Mouse (Mus musculus) CH12.LX (cell line): Measurements from ENCODE around the gene Tbc1d23. TPM values are rescaled to one million over a fixed set of nuclear protein-coding genes. Genes with fewer than 3 reads are reported as not detected.

Experiments
- DNase-seq: peaks from one replicate; pipeline ENCODE4 v3.0.0-alpha.2; 2013; ENCODE audit errors: extremely low read depth
- H3K27ac ChIP-seq: 2 replicates; pipeline ENCODE4 v1.5.1; 2012; ENCODE audit warnings: low read depth, mild to moderate bottlenecking, control low read depth, moderate library complexity; ENCODE audit not compliant: insufficient read depth
- H3K27me3 ChIP-seq: replicated peaks from 2 replicates; pipeline ENCODE3; 2012; ENCODE audit warnings: inconsistent platforms
- H3K36me3 ChIP-seq, 2 experiments: replicated peaks in 1 of 2; 2 replicates each; pipeline versions ENCODE3 to v1.6.1; 2012; ENCODE audit warnings: inconsistent platforms in 1 of 2, low read length in 1 of 2, mild to moderate bottlenecking in 1 of 2, mixed read lengths in 1 of 2, moderate library complexity in 1 of 2; ENCODE audit not compliant: control insufficient read depth in 1 of 2, insufficient read depth in 1 of 2
- H3K4me1 ChIP-seq, 2 experiments: 2 replicates each; pipeline ENCODE4 v1.6.1; 2012; ENCODE audit warnings: inconsistent platforms in 1 of 2, moderate library complexity in 1 of 2; ENCODE audit not compliant: insufficient read depth in 2 of 2, control insufficient read depth in 1 of 2
- H3K4me2 ChIP-seq: 2 replicates; pipeline ENCODE4 v1.6.1; 2012; ENCODE audit warnings: low read depth, mild to moderate bottlenecking, control low read depth; ENCODE audit not compliant: poor library complexity, insufficient read depth, severe bottlenecking
- H3K4me3 ChIP-seq, 3 experiments: fragments of 150-350 bp in 1 of 3; sonication (generic) in 1 of 3; replicated peaks in 1 of 3; 2 replicates each; pipeline versions ENCODE3 to v1.5.1; 2011 to 2012; ENCODE audit warnings: low read depth in 2 of 3, low read length in 2 of 3, mild to moderate bottlenecking in 2 of 3, moderate library complexity in 2 of 3, control low read depth in 1 of 3, improper control_type of control experiment in 1 of 3, inconsistent platforms in 1 of 3, mixed read lengths in 1 of 3; ENCODE audit not compliant: poor library complexity in 1 of 3
- H3K79me2 ChIP-seq: replicated peaks from 2 replicates; pipeline ENCODE4 v1.6.1; 2012; ENCODE audit warnings: mild to moderate bottlenecking, moderate library complexity; ENCODE audit not compliant: control insufficient read depth, poor library complexity, insufficient read depth, severe bottlenecking; ENCODE audit errors: extremely low read depth
- H3K9ac ChIP-seq: 2 replicates; pipeline ENCODE4 v1.6.1; 2012; ENCODE audit warnings: low read depth, mild to moderate bottlenecking, control low read depth, moderate library complexity; ENCODE audit not compliant: insufficient read depth
- H3K9me3 ChIP-seq: replicated peaks from 2 replicates; pipeline ENCODE3; 2012; ENCODE audit warnings: low read length, inconsistent platforms, mixed read lengths
- BHLHE40 ChIP-seq: IDR thresholded peaks from 2 replicates; pipeline ENCODE4 v1.6.1; 2011; ENCODE audit warnings: mild to moderate bottlenecking, low read depth, low read length, improper control_type of control experiment
- CHD1 ChIP-seq: IDR thresholded peaks from 2 replicates; pipeline ENCODE4 v1.6.1; 2012; ENCODE audit warnings: low read depth, low read length, improper control_type of control experiment, inconsistent platforms
- CHD2 ChIP-seq: IDR thresholded peaks from 2 replicates; pipeline ENCODE4 v1.6.1; 2011; ENCODE audit warnings: low read length, improper control_type of control experiment
- CTCF ChIP-seq, 2 experiments: IDR thresholded peaks in 1 of 2; conservative IDR thresholded peaks in 1 of 2; 2 replicates each; pipeline ENCODE4 v1.5.1; 2011 to 2012; ENCODE audit warnings: low read depth in 2 of 2, low read length in 2 of 2, improper control_type of control experiment in 1 of 2, inconsistent platforms in 1 of 2, mild to moderate bottlenecking in 1 of 2, moderate library complexity in 1 of 2
- E2F4 ChIP-seq: IDR thresholded peaks from 2 replicates; pipeline ENCODE4 v1.6.1; 2011; ENCODE audit warnings: low read depth, low read length, improper control_type of control experiment; ENCODE audit not compliant: insufficient replicate concordance
- ELF1 ChIP-seq: IDR thresholded peaks from 2 replicates; pipeline ENCODE4 v1.6.1; 2014; ENCODE audit warnings: low read depth, mild to moderate bottlenecking, inconsistent platforms, low read length, improper control_type of control experiment
- EP300 ChIP-seq: IDR thresholded peaks from 2 replicates; pipeline ENCODE4 v1.6.1; 2011; ENCODE audit warnings: low read length, improper control_type of control experiment
- ETS1 ChIP-seq: conservative IDR thresholded peaks from 2 replicates; pipeline ENCODE4 v1.6.1; 2012; ENCODE audit warnings: low read depth, mild to moderate bottlenecking, inconsistent platforms, low read length, improper control_type of control experiment, moderate library complexity
- GABPA ChIP-seq: IDR thresholded peaks from 2 replicates; pipeline ENCODE4 v1.6.1; 2012; ENCODE audit warnings: low read depth, low read length, improper control_type of control experiment, inconsistent platforms; ENCODE audit not compliant: insufficient replicate concordance
- HCFC1 ChIP-seq: IDR thresholded peaks from 2 replicates; pipeline ENCODE4 v1.6.1; 2012; ENCODE audit warnings: low read depth, mild to moderate bottlenecking, inconsistent platforms, low read length, improper control_type of control experiment
- IRF4 ChIP-seq: IDR thresholded peaks from 2 replicates; pipeline ENCODE4 v1.6.1; 2014; ENCODE audit warnings: low read depth, mild to moderate bottlenecking, inconsistent platforms, low read length, improper control_type of control experiment
- JUN ChIP-seq: IDR thresholded peaks from 2 replicates; pipeline ENCODE4 v1.6.1; 2011; ENCODE audit warnings: low read depth, mild to moderate bottlenecking, low read length, improper control_type of control experiment, moderate library complexity; ENCODE audit not compliant: insufficient read depth
- JUND ChIP-seq: conservative IDR thresholded peaks from 2 replicates; pipeline ENCODE4 v1.6.1; 2011; ENCODE audit warnings: low read depth, low read length, improper control_type of control experiment
- KAT2A ChIP-seq: IDR thresholded peaks from 2 replicates; pipeline ENCODE4 v1.6.1; 2012; ENCODE audit warnings: low read length, improper control_type of control experiment, inconsistent platforms; ENCODE audit not compliant: insufficient replicate concordance
- MAFK ChIP-seq: IDR thresholded peaks from 2 replicates; pipeline ENCODE4 v1.6.1; 2011; ENCODE audit warnings: low read length, improper control_type of control experiment; ENCODE audit not compliant: insufficient replicate concordance
- MAX ChIP-seq: IDR thresholded peaks from 2 replicates; pipeline ENCODE4 v1.6.1; 2011; ENCODE audit warnings: low read length, improper control_type of control experiment
- MAZ ChIP-seq: IDR thresholded peaks from 2 replicates; pipeline ENCODE4 v1.6.1; 2012; ENCODE audit warnings: low read depth, mild to moderate bottlenecking, inconsistent platforms, low read length, improper control_type of control experiment, moderate library complexity
- MEF2A ChIP-seq: IDR thresholded peaks from 2 replicates; pipeline ENCODE4 v1.6.1; 2014; ENCODE audit warnings: low read depth, mild to moderate bottlenecking, inconsistent platforms, low read length, improper control_type of control experiment, borderline replicate concordance
- MXI1 ChIP-seq: IDR thresholded peaks from 2 replicates; pipeline ENCODE4 v1.6.1; 2011; ENCODE audit warnings: mild to moderate bottlenecking, low read depth, low read length, improper control_type of control experiment
- MYC ChIP-seq: IDR thresholded peaks from 2 replicates; pipeline ENCODE4 v1.6.1; 2011; ENCODE audit warnings: low read depth, mild to moderate bottlenecking, improper control_type of control experiment, low read length
- NELFE ChIP-seq: IDR thresholded peaks from 2 replicates; pipeline ENCODE4 v1.6.1; 2011; ENCODE audit warnings: low read depth, low read length, improper control_type of control experiment
- NRF1 ChIP-seq: IDR thresholded peaks from 2 replicates; pipeline ENCODE4 v1.6.1; 2014; ENCODE audit warnings: low read depth, mild to moderate bottlenecking, inconsistent platforms, low read length, improper control_type of control experiment, moderate library complexity
- PAX5 ChIP-seq: IDR thresholded peaks from 2 replicates; pipeline ENCODE4 v1.6.1; 2012; ENCODE audit warnings: low read length, inconsistent platforms, mixed read lengths
- POLR2A ChIP-seq: IDR thresholded peaks from 2 replicates; pipeline ENCODE4 v1.6.1; 2011; ENCODE audit warnings: low read depth, mild to moderate bottlenecking, improper control_type of control experiment, low read length
- RAD21 ChIP-seq: IDR thresholded peaks from 2 replicates; pipeline ENCODE4 v1.6.1; 2011; ENCODE audit warnings: low read depth, mild to moderate bottlenecking, low read length, improper control_type of control experiment, moderate library complexity
- RCOR1 ChIP-seq: conservative IDR thresholded peaks from 2 replicates; pipeline ENCODE4 v1.6.1; 2012; ENCODE audit warnings: low read depth, mild to moderate bottlenecking, inconsistent platforms, low read length, improper control_type of control experiment
- SMC3 ChIP-seq: IDR thresholded peaks from 2 replicates; pipeline ENCODE4 v1.6.1; 2011; ENCODE audit warnings: low read depth, low read length, improper control_type of control experiment
- TBP ChIP-seq: conservative IDR thresholded peaks from 2 replicates; pipeline ENCODE4 v1.6.1; 2011; ENCODE audit warnings: low read depth, low read length, improper control_type of control experiment
- TCF12 ChIP-seq: IDR thresholded peaks from 2 replicates; pipeline ENCODE4 v1.6.1; 2014; ENCODE audit warnings: low read depth, mild to moderate bottlenecking, inconsistent platforms, low read length, improper control_type of control experiment
- UBTF ChIP-seq: IDR thresholded peaks from 2 replicates; pipeline ENCODE4 v1.6.1; 2012; ENCODE audit warnings: low read depth, mild to moderate bottlenecking, inconsistent platforms, low read length, improper control_type of control experiment, moderate library complexity
- USF1 ChIP-seq: IDR thresholded peaks from 2 replicates; pipeline ENCODE4 v1.6.1; 2014; ENCODE audit warnings: low read depth, mild to moderate bottlenecking, inconsistent platforms, low read length, improper control_type of control experiment
- USF2 ChIP-seq: conservative IDR thresholded peaks from 2 replicates; pipeline ENCODE4 v1.6.1; 2011; ENCODE audit warnings: low read depth, low read length, improper control_type of control experiment
- ZC3H11A ChIP-seq: IDR thresholded peaks from 2 replicates; pipeline ENCODE4 v1.6.1; 2012; ENCODE audit warnings: low read depth, mild to moderate bottlenecking, inconsistent platforms, low read length, improper control_type of control experiment
- ZKSCAN1 ChIP-seq: IDR thresholded peaks from 2 replicates; pipeline ENCODE4 v1.6.1; 2012; ENCODE audit warnings: low read depth, inconsistent platforms, low read length, improper control_type of control experiment, borderline replicate concordance
- ZMIZ1 ChIP-seq: IDR thresholded peaks from 2 replicates; pipeline ENCODE4 v1.6.1; 2012; ENCODE audit warnings: low read depth, mild to moderate bottlenecking, inconsistent platforms, low read length, improper control_type of control experiment
- ZNF384 ChIP-seq: IDR thresholded peaks from 2 replicates; pipeline ENCODE4 v1.6.1; 2012; ENCODE audit warnings: low read depth, low read length, improper control_type of control experiment, inconsistent platforms
- dilution Hi-C: fragments of 300-500 bp; cut with MboI; formaldehyde crosslinking; loops from 2 replicates; pipeline ENCODE4 v1.14.3; 2020; ENCODE audit warnings: low sequenced_read_pairs; ENCODE audit not compliant: extremely low pct_unique_long_range_greater_than_20kb, extremely low pct_ligation_motif_present
- in situ Hi-C: fragments of 300-500 bp; cut with MboI; formaldehyde crosslinking; loops from 3 replicates; pipeline ENCODE4 v1.14.3; 2019; ENCODE audit warnings: low sequenced_read_pairs, low pct_ligation_motif_present, low pct_unique_long_range_greater_than_20kb, mixed read lengths
- polyA plus RNA-seq: library from polyadenylated mRNA; unstranded; fragments of >175 nt; gene quantifications from 2 replicates; pipeline ENCODE4 v1.2.1, GENCODE M21; 2012; ENCODE audit warnings: low read depth; ENCODE audit not compliant: insufficient read length
- total RNA-seq, 2 experiments: library from RNA; depleted of rRNA; stranded (reverse); fragments of 300-350 nt in 1 of 2; fragments of >200 nt in 1 of 2; gene quantifications; 2 replicates each; pipeline ENCODE4 v1.2.3; 2012 to 2014

The Tbc1d23 gene
- total RNA-seq (2012; rRNA removed) (21.2 and 24.4 TPM in 2 replicates), total RNA-seq (2014; rRNA removed) (38.8 and 42.5 TPM in 2 replicates), polyA plus RNA-seq (24.7 and 31.5 TPM in 2 replicates)

DNA sequence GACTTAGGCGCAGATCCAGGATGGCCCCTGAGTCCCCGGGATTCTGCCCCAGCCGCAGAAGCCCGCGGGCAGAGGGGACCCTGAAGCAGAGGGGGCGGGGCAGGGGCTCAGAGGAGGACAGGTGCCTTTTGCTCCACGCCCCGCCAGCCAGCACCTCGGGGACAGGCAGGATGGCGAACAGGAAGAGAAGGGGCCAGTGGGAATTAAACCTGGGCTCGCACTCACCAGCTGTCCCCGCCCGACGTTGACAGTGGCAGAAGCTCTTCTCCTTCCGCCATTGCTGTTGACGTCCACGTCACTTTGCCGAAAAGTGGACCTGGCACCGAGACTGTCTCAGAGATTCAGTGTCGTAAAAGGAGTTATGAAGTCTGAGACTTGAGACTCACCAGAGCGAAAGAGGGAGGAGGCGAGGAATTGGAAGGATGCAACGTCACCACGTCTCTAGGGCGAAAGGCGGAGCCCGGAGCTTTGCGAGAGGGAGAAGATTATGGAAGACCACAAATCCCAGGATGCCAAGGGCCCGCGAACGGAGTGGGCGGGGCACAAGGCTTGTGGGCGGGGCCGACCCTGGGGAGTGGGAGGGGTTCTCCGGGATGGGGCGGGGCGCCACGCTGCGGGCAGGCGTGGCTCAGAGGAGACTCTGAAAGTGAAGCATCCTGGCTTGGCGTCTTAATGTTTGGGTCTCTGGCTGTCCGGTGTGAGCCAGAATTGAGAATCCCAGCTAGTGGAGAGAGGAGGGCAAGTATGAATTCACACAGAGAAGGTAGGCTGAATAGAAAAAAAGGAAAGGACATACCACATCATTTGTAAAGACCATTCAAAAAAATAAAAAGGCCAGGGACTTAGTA lies at the start of gene Tbc1d23:
Gene Tbc1d23, minus strand, starts transcription at position 416 of the 848 bp plus-strand sequence.
- peak within 1 kb of the TSS; percentile 40 for H3K27ac ChIP-seq
- H3K9ac ChIP-seq, result peak within 1 kb of the TSS; percentile 93
- dilution Hi-C loops, result loop anchor here (25.0 kb wide), 1 partner anchor 381 kb away; the partner anchor contains the start of gene Cmss1
- H3K4me3 ChIP-seq, result peak within 1 kb of the TSS; percentile 81 to 90 (median 85)
- H3K9me3 ChIP-seq, result no peaks in the 10 kb centered on the region
- peaks cover 45% of the 10 kb centered on the region for H3K79me2 ChIP-seq
- H3K36me3 ChIP-seq, result peaks cover 0 to 19% of the 10 kb centered on the region in 2 experiments
- in situ Hi-C loops, result no loop called here
- peaks cover 6 to 41% of the 10 kb centered on the region in 2 experiments for H3K4me1 ChIP-seq
- H3K4me2 ChIP-seq, result peak within 1 kb of the TSS; percentile 94
- H3K27me3 ChIP-seq, result no peaks in the 10 kb centered on the region
- DNase-seq, result peak; percentile 100
- TF ChIP-seq RAD21 (no peak), MAFK (no peak), ZNF384 (0 out of 2 replicates have a peak, but pooled peaks have one; percentile 1), MAX (peak; percentile 13; the same call in 1 of the 2 replicates), TCF12 (peak; percentile 73; the same call in 1 of the 2 replicates), GABPA (peak; percentile 27; the same call in 1 of the 2 replicates), MEF2A (peak; percentile 66; the same call in 1 of the 2 replicates), POLR2A (peak; percentile 73), KAT2A (peak; percentile 85; the same call in 1 of the 2 replicates), ELF1 (peak; percentile 88), TBP (0 out of 2 replicates have a peak, but pooled peaks have one; percentile 38), USF2 (no peak; the same call in 1 of the 2 replicates), CTCF (conservative IDR thresholded peaks at IDR 0.05 in 1 of 2, IDR thresholded peaks at IDR 0.05 in 1 of 2; ENCODE audit: low read depth in 2 of 2, low read length in 2 of 2) (no peak), NRF1 (peak; percentile 6), CHD1 (0 out of 2 replicates have a peak, but pooled peaks have one; percentile 24), MAZ (peak; percentile 89), MXI1 (no peak), ZC3H11A (no peak), RCOR1 (no peak; the same call in 1 of the 2 replicates), JUN (no peak; the same call in 1 of the 2 replicates), E2F4 (peak; percentile 83; the same call in 1 of the 2 replicates), USF1 (no peak), NELFE (peak; percentile 76), ZKSCAN1 (no peak), SMC3 (no peak), UBTF (no peak; the same call in none of the 2 replicates), ETS1 (peak; percentile 60; the same call in 1 of the 2 replicates), IRF4 (peak; percentile 69), BHLHE40 (no peak), HCFC1 (peak; percentile 94), ZMIZ1 (peak; percentile 67), JUND (peak; percentile 34; the same call in 1 of the 2 replicates), EP300 (no peak), PAX5 (no peak), CHD2 (0 out of 2 replicates have a peak, but pooled peaks have one; percentile 12), MYC (0 out of 2 replicates have a peak, but pooled peaks have one; percentile 55)
